Mouse (Mus musculus) erythroblast, adult 5-6 weeks (primary cell): Measurements from ENCODE around the gene Arhgap18. TPM values are rescaled to one million over a fixed set of nuclear protein-coding genes. Genes with fewer than 3 reads are reported as not detected.
"Not testable (repeated sequence)": the region's sequence is repeated elsewhere in the genome, so short reads cannot be mapped to it uniquely, and the experiment has no call there.

Source experiments
- ATAC-seq: replicated peaks from 2 replicates; pipeline ENCODE4 v1.8.0; 2016; ENCODE audit warnings: moderate number of reproducible peaks, mild to moderate bottlenecking, moderate TSS enrichment, inconsistent platforms; ENCODE audit not compliant: poor library complexity, low FRiP score, severe bottlenecking
- total RNA-seq, 2 experiments: library from RNA; stranded (forward) in 1 of 2; stranded (reverse) in 1 of 2; fragments of 150-400 nt in 1 of 2; fragments of 200-764, 138-1000 nt in 1 of 2; gene quantifications; 2 replicates each; pipeline versions ENCODE4 v1.2.3 to v1.2.4; 2015 to 2017; ENCODE audit warnings: low replicate concordance in 2 of 2

Arhgap18 gene
- total RNA-seq, 2 experiments from 2014 or later: 13.3 to 24.1 TPM

- no peak for ATAC-seq
Measured at GRCm38 (mm10) chr10:26889754-26890153, 136.5 kb downstream of the Arhgap18 start.

GRCm38 (mm10) chr10:26890269-26890955 is 137.2 kb downstream of the Arhgap18 start:
- no peak for ATAC-seq

- no peak for ATAC-seq
Measured at GRCm38 (mm10) chr10:26893091-26893490, 139.9 kb downstream of the Arhgap18 start.

- ATAC-seq: no peak
Measured at GRCm38 (mm10) chr10:26895726-26896125, 142.5 kb downstream of the Arhgap18 start.

GRCm38 (mm10) chr10:26900426-26900825 is 147.2 kb downstream of the Arhgap18 start:
- no peak for ATAC-seq

GRCm38 (mm10) chr10:26903781-26904180 is 150.6 kb downstream of the Arhgap18 start:
- ATAC-seq: no peak

- no peak for ATAC-seq
Measured at GRCm38 (mm10) chr10:26911176-26911575, 158.0 kb downstream of the Arhgap18 start.

GRCm38 (mm10) chr10:26912112-26912797 is 159.0 kb downstream of the Arhgap18 start:
- ATAC-seq: no peak

- ATAC-seq: no peak
Measured at GRCm38 (mm10) chr10:26912807-26913206, 159.6 kb downstream of the Arhgap18 start.

GRCm38 (mm10) chr10:26919307-26919977 is 166.2 kb downstream of the Arhgap18 start:
- ATAC-seq: no peak

GRCm38 (mm10) chr10:26920383-26920979 is 167.3 kb downstream of the Arhgap18 start:
- ATAC-seq: no peak

- not testable (repeated sequence) for ATAC-seq
Measured at GRCm38 (mm10) chr10:26936056-26936455, 182.8 kb downstream of the Arhgap18 start.

- ATAC-seq: not testable (repeated sequence)
Measured at GRCm38 (mm10) chr10:26938464-26938863, 185.2 kb downstream of the Arhgap18 start.

- ATAC-seq: no peak
Measured at GRCm38 (mm10) chr10:26939549-26939948, 186.3 kb downstream of the Arhgap18 start.

GRCm38 (mm10) chr10:26948331-26948730 is 195.1 kb downstream of the Arhgap18 start:
- ATAC-seq: no peak

- ATAC-seq: no peak
Measured at GRCm38 (mm10) chr10:26949667-26950066, 196.4 kb downstream of the Arhgap18 start.

GRCm38 (mm10) chr10:26950448-26950847 is 197.2 kb downstream of the Arhgap18 start:
- ATAC-seq: no peak

GRCm38 (mm10) chr10:26958513-26958912 is 205.3 kb downstream of the Arhgap18 start:
- no peak for ATAC-seq
